Comparison of ENCODE assay signal across 31 mouse cellular contexts in genomic region chr4:25015017-25015655, GRCm38 (mm10). TPM values are rescaled to one million over a fixed set of nuclear protein-coding genes. Genes with fewer than 3 reads are reported as not detected.
DNase-seq lines count a peak whose midpoint lies in the region; ATAC-seq and TF ChIP-seq lines count a peak whose summit lies in the region.
"Had no signal": no experiment of that assay in that cellular context is flagged by ENCODE, and none has a peak within 500 bp of the region (broad histone marks: within the 10 kb centered on the region; RNA-seq: fewer than 3 reads in every experiment).

No protein-coding gene starts in this region.

- no peak overlapping the region for H3K27ac ChIP-seq in forebrain, embryonic 13.5 days
- H3K27ac ChIP-seq in forebrain, embryonic 12.5 days = no peak overlapping the region
- peak overlapping the region; percentile 29 for H3K27ac ChIP-seq in left cerebral cortex, adult 2 months
- H3K27ac ChIP-seq in forebrain, embryonic 16.5 days (ENCODE audit: low read length) = peak overlapping the region; percentile 65
- H3K27ac ChIP-seq: hindbrain, embryonic 12.5 days; hindbrain, postnatal 0 days; intestine, embryonic 15.5 days; limb, embryonic 12.5 days; midbrain, embryonic 12.5 days; neural tube, embryonic 13.5 days had no signal

- ATAC-seq in forebrain, embryonic 13.5 days = peak; percentile 65; the same call in 1 of the 2 replicates
- no peak for ATAC-seq in forebrain, embryonic 12.5 days (ENCODE audit: low FRiP score)
- peak; percentile 82 for ATAC-seq in forebrain, embryonic 16.5 days
- ATAC-seq in megakaryocyte progenitor cell, adult 5-6 weeks (replicated peaks; ENCODE audit: poor library complexity) = no peak
- ATAC-seq: hindbrain, postnatal 0 days; intestine, embryonic 15.5 days had no signal

- H3K4me3 ChIP-seq in forebrain, embryonic 13.5 days = no peak overlapping the region
- no peak overlapping the region for H3K4me3 ChIP-seq in forebrain, embryonic 12.5 days (replicated peaks)
- H3K4me3 ChIP-seq in left cerebral cortex, adult 2 months = no peak overlapping the region
- no peak overlapping the region for H3K4me3 ChIP-seq in forebrain, embryonic 16.5 days (replicated peaks; ENCODE audit: low read length)
- H3K4me3 ChIP-seq: hindbrain, embryonic 12.5 days; intestine, embryonic 15.5 days; limb, embryonic 12.5 days; megakaryocyte, embryonic 14.5 days; midbrain, embryonic 12.5 days; neural tube, embryonic 13.5 days had no signal

- 84% methylated on average over 2 of the region's 2 CpGs for WGBS in forebrain, embryonic 13.5 days
- WGBS in forebrain, embryonic 12.5 days = 80% methylated on average over 2 of the region's 2 CpGs
- WGBS in forebrain, embryonic 16.5 days = 61% methylated on average over 2 of the region's 2 CpGs

- no peaks in the 10 kb centered on the region for H3K9me3 ChIP-seq in forebrain, embryonic 13.5 days (replicated peaks)
- no peaks in the 10 kb centered on the region for H3K9me3 ChIP-seq in forebrain, embryonic 12.5 days
- no peaks in the 10 kb centered on the region for H3K9me3 ChIP-seq in forebrain, embryonic 16.5 days (ENCODE audit: control insufficient read depth, low read length)
- H3K9me3 ChIP-seq: G1E; hindbrain, embryonic 12.5 days; intestine, embryonic 15.5 days; limb, embryonic 12.5 days; megakaryocyte, embryonic 14.5 days; midbrain, embryonic 12.5 days; neural tube, embryonic 13.5 days had no signal

- no peak for TF ChIP-seq CTCF in left cerebral cortex, adult 2 months (IDR thresholded peaks at IDR 0.05)

- H3K4me2 ChIP-seq in forebrain, embryonic 13.5 days = no peak overlapping the region
- H3K4me2 ChIP-seq in forebrain, embryonic 12.5 days = no peak overlapping the region
- H3K4me2 ChIP-seq in forebrain, embryonic 16.5 days (ENCODE audit: low read length) = no peak overlapping the region
- H3K4me2 ChIP-seq: heart, embryonic 11.5 days; hindbrain, embryonic 12.5 days; intestine, embryonic 15.5 days; limb, embryonic 12.5 days; midbrain, embryonic 12.5 days; neural tube, embryonic 13.5 days had no signal

- intact Hi-C loops in left cerebral cortex, adult 2 months (cut with DNase I) = loop anchor here (2.0 kb wide), 1 partner anchor 14 kb away; no protein-coding TSS in a partner anchor

- no peaks in the 10 kb centered on the region for H3K27me3 ChIP-seq in forebrain, embryonic 13.5 days
- H3K27me3 ChIP-seq in forebrain, embryonic 12.5 days = no peaks in the 10 kb centered on the region
- H3K27me3 ChIP-seq in forebrain, embryonic 16.5 days (replicated peaks; ENCODE audit: control insufficient read depth, insufficient read depth, low read length) = no peaks in the 10 kb centered on the region
- H3K27me3 ChIP-seq: hindbrain, embryonic 12.5 days; intestine, embryonic 15.5 days; limb, embryonic 12.5 days; megakaryocyte, embryonic 14.5 days; midbrain, embryonic 12.5 days; neural tube, embryonic 13.5 days had no signal

- no peak for DNase-seq in left cerebral cortex, adult 2 months (ENCODE audit: extremely low spot score in 1 of 2, low spot score in 2 of 2)
- DNase-seq in left cerebral cortex, adult 8-10 months (ENCODE audit: low spot score in 2 of 2) = no peak
- peak; percentile 68 for DNase-seq in brain, adult 2 months (ENCODE audit: low read depth, low spot score)
- no peak for DNase-seq in spleen, adult 12 weeks (ENCODE audit: low spot score)
- DNase-seq: adrenal gland, postnatal 10 days; cerebellum, adult 2 months; cerebellum, postnatal 25 days; gastrocnemius, postnatal 14 days; heart, adult 11 months; heart, postnatal 36 days; kidney, adult 2 months; kidney, postnatal 36 days; layer of hippocampus, adult 9-11 months; lung, postnatal 14 days; right cerebral cortex, postnatal 14 days; spleen, adult 18-20 months; thymus, adult 18-20 months; thymus, postnatal 25 days had no signal

- no peak overlapping the region for H3K9ac ChIP-seq in forebrain, embryonic 13.5 days
- no peak overlapping the region for H3K9ac ChIP-seq in forebrain, embryonic 12.5 days
- H3K9ac ChIP-seq in forebrain, embryonic 16.5 days (replicated peaks; ENCODE audit: low read depth, low read length) = no peak overlapping the region
- H3K9ac ChIP-seq: hindbrain, embryonic 12.5 days; intestine, embryonic 15.5 days; limb, embryonic 12.5 days; midbrain, embryonic 12.5 days; neural tube, embryonic 13.5 days had no signal

- H3K36me3 ChIP-seq in forebrain, embryonic 13.5 days (ENCODE audit: poor library complexity, severe bottlenecking) = no peaks in the 10 kb centered on the region
- no peaks in the 10 kb centered on the region for H3K36me3 ChIP-seq in forebrain, embryonic 12.5 days (replicated peaks)
- H3K36me3 ChIP-seq in forebrain, embryonic 16.5 days (ENCODE audit: control insufficient read depth, insufficient read depth) = no peaks in the 10 kb centered on the region
- H3K36me3 ChIP-seq: G1E; hindbrain, embryonic 12.5 days; intestine, embryonic 15.5 days; limb, embryonic 12.5 days; midbrain, embryonic 12.5 days; neural tube, embryonic 13.5 days had no signal

- H3K4me1 ChIP-seq in forebrain, embryonic 13.5 days = no peaks in the 10 kb centered on the region
- no peaks in the 10 kb centered on the region for H3K4me1 ChIP-seq in forebrain, embryonic 12.5 days
- peaks cover 7% of the 10 kb centered on the region for H3K4me1 ChIP-seq in forebrain, embryonic 16.5 days (replicated peaks; ENCODE audit: control insufficient read depth, insufficient read depth, low read length)
- H3K4me1 ChIP-seq: hindbrain, embryonic 12.5 days; intestine, embryonic 15.5 days; megakaryocyte, embryonic 14.5 days; midbrain, embryonic 12.5 days; neural tube, embryonic 13.5 days had no signal

RNA-seq across cellular contexts. Expression of gene Gpr63, which starts 48.9 kb away (rescaled TPM):
- polyA plus RNA-seq in forebrain, embryonic 13.5 days (2015; fragmentation: Nextera tagmentation; extraction: Ambion mirVana) = 2.1 and 3.1 TPM in 2 replicates
- polyA plus RNA-seq in forebrain, embryonic 12.5 days (2016; fragmentation: Nextera tagmentation; extraction: Ambion mirVana) = 2.3 and 2.6 TPM in 2 replicates
- 10 to 100 TPM; 12.4 to 15.3 TPM for total RNA-seq in left cerebral cortex, adult 2 months (2021)
- total RNA-seq in left cerebral cortex, adult 8-10 months (2022) = 10 to 100 TPM; 12.8 to 21.9 (median 16.7) TPM
- polyA plus RNA-seq in forebrain, embryonic 16.5 days (2015; fragmentation: Nextera tagmentation; extraction: Ambion mirVana) = 2.8 and 4.9 TPM in 2 replicates
- not detected in 2 replicates for total RNA-seq in megakaryocyte progenitor cell, adult 5-6 weeks (2015)
- not detected in 2 replicates for total RNA-seq in megakaryocyte progenitor cell, adult 5-6 weeks (2017)
- polyA plus RNA-seq: G1E had no signal

Comparison
In these comparisons a context has a peak if more than half of its experiments do, and no peak if none do; other contexts are left out.
1. ATAC-seq: peak in forebrain, embryonic 13.5 days (single experiment) and forebrain, embryonic 16.5 days (single experiment); none in forebrain, embryonic 12.5 days (single experiment) and megakaryocyte progenitor cell, adult 5-6 weeks (single experiment).
2. H3K27ac ChIP-seq: peak in left cerebral cortex, adult 2 months (single experiment) and forebrain, embryonic 16.5 days (single experiment); none in forebrain, embryonic 13.5 days (single experiment) and forebrain, embryonic 12.5 days (single experiment).
3. RNA of gene Gpr63, which starts 48.9 kb away (total RNA-seq): 12.8 to 21.9 TPM in left cerebral cortex, adult 8-10 months and 12.4 to 15.3 TPM in left cerebral cortex, adult 2 months; not detected in megakaryocyte progenitor cell, adult 5-6 weeks; every median in the first group is over 10 times any median in the second.